Mouse (Mus musculus) G1E (cell line): ENCODE results near the gene Ackr2.

Experiments
- CTCF ChIP-seq: IDR thresholded peaks from 2 replicates; pipeline ENCODE4 v1.5.1; 2012; ENCODE audit warnings: low read depth, low read length, inconsistent platforms, mixed read lengths
- GATA1 ChIP-seq: IDR thresholded peaks from 2 replicates; pipeline ENCODE4 v1.6.1; 2012; ENCODE audit warnings: borderline replicate concordance, low read length, inconsistent platforms, mixed read lengths

- TF ChIP-seq CTCF (no peak), GATA1 (no peak)
These were observed 16.9 kb downstream of the Ackr2 start for GRCm38 (mm10) chr9:121915056-121915455.
